Mouse (Mus musculus) thymus, adult 2 months (tissue): ENCODE measurements around the gene Tifa. TPM values are rescaled to one million over a fixed set of nuclear protein-coding genes. Genes with fewer than 3 reads are reported as not detected.
A peak's percentile ranks its signal among the peaks of the same experiment; 100 is the strongest.

Experiments used
- DNase-seq: peaks from one replicate; pipeline ENCODE4 v3.0.0; 2021
- H3K27ac ChIP-seq: fragments of 200-500 bp; 2 replicates; pipeline ENCODE4 v1.5.1; 2012; ENCODE audit warnings: low read length, control low read depth; ENCODE audit not compliant: control insufficient read depth, insufficient read depth
- H3K27me3 ChIP-seq: fragments of 200-500 bp; 2 replicates; pipeline ENCODE4 v1.6.1; 2012; ENCODE audit warnings: mild to moderate bottlenecking, low read length, moderate library complexity, mixed read lengths; ENCODE audit not compliant: control insufficient read depth, insufficient read depth
- H3K36me3 ChIP-seq: fragments of 200-500 bp; 2 replicates; pipeline ENCODE4 v1.6.1; 2012; ENCODE audit warnings: mild to moderate bottlenecking, low read length, moderate library complexity; ENCODE audit not compliant: control insufficient read depth, insufficient read depth
- H3K4me1 ChIP-seq: fragments of 200-500 bp; replicated peaks from 2 replicates; pipeline ENCODE4 v1.6.1; 2012; ENCODE audit warnings: low read length; ENCODE audit not compliant: control insufficient read depth, insufficient read depth
- H3K4me3 ChIP-seq: fragments of 200-500 bp; 2 replicates; pipeline ENCODE4 v1.5.1; 2012; ENCODE audit warnings: mild to moderate bottlenecking, low read length, control low read depth, moderate library complexity; ENCODE audit not compliant: control insufficient read depth, insufficient read depth
- CTCF ChIP-seq: fragments of 200-500 bp; IDR thresholded peaks from 2 replicates; pipeline ENCODE4 v1.5.1; 2012; ENCODE audit warnings: mild to moderate bottlenecking, control low read depth, low read length, moderate library complexity, borderline replicate concordance; ENCODE audit not compliant: control insufficient read depth, poor library complexity, insufficient read depth; ENCODE audit errors: extremely low read depth
- POLR2A ChIP-seq: fragments of 200-500 bp; IDR thresholded peaks from 2 replicates; pipeline ENCODE4 v1.6.1; 2012; ENCODE audit warnings: mild to moderate bottlenecking, low read length, control low read depth, moderate library complexity; ENCODE audit not compliant: control insufficient read depth, poor library complexity, insufficient read depth; ENCODE audit errors: extremely low read depth
- WGBS: fragments of 180-500 bp; shearing (Covaris S2); methylation state at CpG from one replicate; pipeline ENCODE4 v1.1.7; 2018; 5-methylcytosine and 5-hydroxymethylcytosine counted together
- polyA plus RNA-seq: library from polyadenylated mRNA; depleted of rRNA; stranded (reverse); fragments of >200 nt; gene quantifications from 2 replicates; pipeline ENCODE4 v1.2.3, GENCODE M21; 2012

Tifa gene
- polyA plus RNA-seq, 1 experiment: 2.5 TPM

- H3K4me1 ChIP-seq: peaks cover 2% of the 10 kb centered on the region; the same call in 1 of the 2 replicates
- no peak overlapping the region for H3K27ac ChIP-seq
- H3K36me3 ChIP-seq: no peaks in the 10 kb centered on the region
- TF ChIP-seq CTCF: peak; percentile 29; the same call in 1 of the 2 replicates
- TF ChIP-seq POLR2A: no peak
- WGBS: 57% methylated on average over 15 of the region's 15 CpGs
- H3K4me3 ChIP-seq: no peak overlapping the region
- H3K27me3 ChIP-seq: no peaks in the 10 kb centered on the region
- peak; percentile 80 for DNase-seq
Observed at GRCm38 (mm10) chr3:127853431-127854206, 64.0 kb downstream of the Tifa start.

DNA sequence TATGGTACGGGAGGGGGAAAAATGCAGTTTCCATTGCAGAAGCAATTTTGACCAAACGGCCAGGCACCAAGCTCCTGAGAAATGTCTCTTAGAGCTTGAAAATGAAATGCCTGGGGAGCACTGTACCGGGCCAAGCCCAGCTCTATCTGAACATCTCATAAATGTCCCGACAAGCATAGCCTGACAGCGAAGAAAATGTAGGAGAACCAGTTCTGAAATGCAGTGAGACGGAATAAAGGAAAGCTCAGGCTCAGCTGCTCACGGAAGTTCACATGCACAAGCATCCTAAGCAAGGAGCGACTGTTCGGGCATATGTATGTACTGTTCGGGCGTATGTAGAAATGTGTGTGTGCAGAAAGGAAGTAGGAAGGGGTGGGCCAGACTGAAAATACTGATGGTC lies 71.7 kb downstream of the Tifa start:
- Histone ChIP-seq H3K4me1 (peaks cover 16% of the 10 kb centered on the region), H3K27ac (peak overlapping the region; percentile 34; the same call in 1 of the 2 replicates), H3K36me3 (no peaks in the 10 kb centered on the region), H3K4me3 (no peak overlapping the region), H3K27me3 (no peaks in the 10 kb centered on the region)
- TF ChIP-seq CTCF: no peak
- TF ChIP-seq POLR2A: no peak
- DNase-seq: no peak
- WGBS: 94% methylated on average over 11 of the region's 11 CpGs

- 7% methylated on average over 4 of the region's 4 CpGs for WGBS
- Histone ChIP-seq H3K4me3 (no peak overlapping the region), H3K4me1 (peaks cover 21% of the 10 kb centered on the region), H3K27ac (peak overlapping the region; percentile 22; the same call in 1 of the 2 replicates), H3K27me3 (no peaks in the 10 kb centered on the region), H3K36me3 (no peaks in the 10 kb centered on the region)
- TF ChIP-seq POLR2A (no peak), CTCF (no peak)
- peak; percentile 33 for DNase-seq
Observed at GRCm38 (mm10) chr3:127862479-127862878, 72.9 kb downstream of the Tifa start.

DNA sequence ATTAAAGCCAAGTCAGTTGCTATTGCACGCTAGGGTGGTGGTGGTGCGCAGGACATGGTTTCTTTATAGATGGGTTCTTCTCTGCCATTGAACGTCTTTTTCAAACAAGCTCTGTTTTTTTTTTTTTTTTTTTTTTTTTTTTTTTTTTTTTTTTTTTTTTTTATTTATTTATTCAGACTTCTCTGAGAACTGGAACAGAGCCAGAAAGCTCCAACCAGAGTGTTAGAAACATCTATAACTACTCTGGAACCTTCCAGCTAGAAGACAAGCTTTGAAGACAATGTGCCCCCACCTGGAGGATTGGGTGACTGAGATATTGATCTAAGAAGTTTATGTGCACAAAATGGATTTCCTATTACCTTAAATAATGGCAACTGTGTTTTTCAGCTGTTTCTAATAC lies 74.0 kb downstream of the Tifa start:
- TF ChIP-seq CTCF (no peak), POLR2A (no peak)
- peaks cover 27% of the 10 kb centered on the region for H3K4me1 ChIP-seq
- no peak for DNase-seq
- no peak overlapping the region for H3K4me3 ChIP-seq
- 29% methylated on average over 3 of the region's 3 CpGs for WGBS
- H3K36me3 ChIP-seq: no peaks in the 10 kb centered on the region
- no peak overlapping the region for H3K27ac ChIP-seq
- H3K27me3 ChIP-seq: no peaks in the 10 kb centered on the region

- no peak for DNase-seq
- H3K4me3 ChIP-seq: no peak overlapping the region
- WGBS: 93% methylated on average over 2 of the region's 2 CpGs
- H3K27ac ChIP-seq: peak overlapping the region; percentile 34
- no peaks in the 10 kb centered on the region for H3K27me3 ChIP-seq
- no peak for TF ChIP-seq CTCF
- no peak for TF ChIP-seq POLR2A
- peaks cover 27% of the 10 kb centered on the region for H3K4me1 ChIP-seq
- H3K36me3 ChIP-seq: no peaks in the 10 kb centered on the region
Observed at GRCm38 (mm10) chr3:127864242-127864641, 74.6 kb downstream of the Tifa start.

DNA sequence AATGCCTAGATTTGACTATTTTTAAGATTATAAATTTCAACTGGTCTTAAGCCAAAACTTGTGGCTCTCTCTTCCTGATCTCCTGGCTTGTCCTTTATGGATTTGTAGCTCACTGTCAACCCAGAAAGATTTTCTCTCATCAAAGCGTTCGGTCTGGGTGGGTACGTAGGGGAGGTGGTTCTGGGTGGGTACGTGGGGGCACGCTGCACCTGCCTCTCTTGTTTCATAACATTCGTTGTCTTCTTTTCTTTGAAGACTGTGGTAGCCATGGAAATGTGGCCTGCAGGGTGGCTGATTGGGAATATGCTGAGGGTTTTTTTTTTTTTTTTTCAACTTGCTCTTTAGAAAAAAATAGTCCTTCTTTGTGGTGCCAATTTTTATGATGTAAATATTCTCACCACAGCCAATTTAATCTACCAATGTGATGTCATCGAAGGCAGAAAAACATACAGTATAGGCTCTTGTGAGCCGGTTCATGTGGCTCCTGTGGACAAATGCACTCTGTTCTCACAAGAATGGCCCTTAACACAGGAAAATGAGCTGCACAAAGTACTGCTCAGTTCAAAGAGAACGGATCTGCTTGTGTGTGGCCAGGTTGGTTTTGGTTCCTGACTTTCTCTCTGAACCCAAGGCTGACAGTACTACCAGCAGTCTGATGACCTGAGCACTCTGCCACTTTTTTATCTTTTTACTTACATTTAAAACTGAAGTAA lies 78.6 kb downstream of the Tifa start:
- TF ChIP-seq POLR2A (no peak), CTCF (no peak)
- peaks cover 22% of the 10 kb centered on the region for H3K4me1 ChIP-seq

DNA sequence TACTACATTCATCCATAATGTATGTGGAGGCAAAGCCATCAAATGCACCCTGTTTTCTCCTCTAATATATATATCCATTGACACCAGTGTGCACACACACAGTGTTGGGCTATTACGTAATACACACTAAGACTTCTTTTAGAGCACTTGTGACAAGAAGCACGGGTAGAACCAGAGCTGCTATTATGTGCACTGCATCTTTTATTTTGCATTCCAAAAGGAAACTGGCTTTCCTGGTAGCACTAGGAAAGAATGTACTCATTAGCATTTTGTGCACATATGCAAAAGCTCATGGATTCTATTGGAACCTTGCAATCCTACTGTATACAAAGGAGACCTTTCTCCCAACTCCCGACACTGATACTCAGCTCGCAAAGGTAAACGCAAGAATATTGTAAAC lies 79.3 kb downstream of the Tifa start:
- Histone ChIP-seq H3K4me3 (no peak overlapping the region), H3K4me1 (peaks cover 22% of the 10 kb centered on the region), H3K27me3 (no peaks in the 10 kb centered on the region), H3K27ac (no peak overlapping the region), H3K36me3 (no peaks in the 10 kb centered on the region)
- no peak for DNase-seq
- 88% methylated on average over 5 of the region's 5 CpGs for WGBS
- TF ChIP-seq POLR2A (no peak), CTCF (no peak)

More for the DNA sequence above, 78.6 kb downstream of the Tifa start:
- H3K27me3 ChIP-seq: no peaks in the 10 kb centered on the region
- H3K27ac ChIP-seq: peak overlapping the region; percentile 74
- H3K36me3 ChIP-seq: no peaks in the 10 kb centered on the region
- WGBS: 11% methylated on average over 9 of the region's 9 CpGs
- no peak overlapping the region for H3K4me3 ChIP-seq
- peak; percentile 33 for DNase-seq
